Mouse (Mus musculus) C2C12 (cell line): ENCODE data around the gene Ncan. TPM values are rescaled to one million over a fixed set of nuclear protein-coding genes. Genes with fewer than 3 reads are reported as not detected.

Experiments used
- H3K27me3 ChIP-seq: one replicate; pipeline ENCODE4 v1.6.1; 2011; ENCODE audit not compliant: control insufficient read depth, insufficient read depth, insufficient read length
- H3K36me3 ChIP-seq: one replicate; pipeline ENCODE4 v1.6.1; 2011; ENCODE audit not compliant: control insufficient read depth, insufficient read depth
- H3K4me3 ChIP-seq: one replicate; pipeline ENCODE4 v1.5.1; 2011; ENCODE audit warnings: mild to moderate bottlenecking, control low read depth; ENCODE audit not compliant: poor library complexity, insufficient read depth, severe bottlenecking
- H3K79me2 ChIP-seq: one replicate; pipeline ENCODE4 v1.6.1; 2011; ENCODE audit not compliant: control insufficient read depth, insufficient read depth
- H3K79me3 ChIP-seq: one replicate; pipeline ENCODE4 v1.6.1; 2011; ENCODE audit warnings: low read depth, control low read depth
- H3ac ChIP-seq: one replicate; pipeline ENCODE3; 2011; ENCODE audit warnings: low read depth; ENCODE audit not compliant: control insufficient read depth, insufficient read length
- CEBPB ChIP-seq: IDR thresholded peaks from one replicate; pipeline ENCODE4 v1.6.1; 2011; ENCODE audit warnings: low read depth, mild to moderate bottlenecking, control low read depth, moderate library complexity
- CTCF ChIP-seq: IDR thresholded peaks from one replicate; pipeline ENCODE4 v1.5.1; 2011; ENCODE audit not compliant: control insufficient read depth, insufficient read depth, insufficient read length
- FOSL1 ChIP-seq: IDR thresholded peaks from one replicate; pipeline ENCODE4 v1.8.0; 2011; ENCODE audit warnings: mild to moderate bottlenecking, low read length; ENCODE audit not compliant: poor library complexity, insufficient read depth, severe bottlenecking
- MAX ChIP-seq: IDR thresholded peaks from one replicate; pipeline ENCODE4 v1.6.1; 2011; ENCODE audit warnings: mild to moderate bottlenecking, control low read depth
- MYOD1 ChIP-seq: IDR thresholded peaks from one replicate; pipeline ENCODE4 v1.6.1; 2011; ENCODE audit warnings: low read depth; ENCODE audit not compliant: control insufficient read depth, insufficient read length
- MYOG ChIP-seq: IDR thresholded peaks from one replicate; pipeline ENCODE4 v1.6.1; 2011; ENCODE audit not compliant: control insufficient read depth, insufficient read length; ENCODE audit errors: extremely low read depth
- USF1 ChIP-seq: IDR thresholded peaks from one replicate; pipeline ENCODE4 v1.6.1; 2011; ENCODE audit warnings: low read depth, mild to moderate bottlenecking, control low read depth, moderate library complexity
- polyA plus RNA-seq: library from polyadenylated mRNA; unstranded; fragments of >200 nt; fragmentation: generic; extraction: Trizol; gene quantifications from one replicate; pipeline ENCODE4 v1.2.1, GENCODE M21; 2012; ENCODE audit warnings: missing spikeins

Ncan gene
- polyA plus RNA-seq, 1 experiment: not detected

DNA sequence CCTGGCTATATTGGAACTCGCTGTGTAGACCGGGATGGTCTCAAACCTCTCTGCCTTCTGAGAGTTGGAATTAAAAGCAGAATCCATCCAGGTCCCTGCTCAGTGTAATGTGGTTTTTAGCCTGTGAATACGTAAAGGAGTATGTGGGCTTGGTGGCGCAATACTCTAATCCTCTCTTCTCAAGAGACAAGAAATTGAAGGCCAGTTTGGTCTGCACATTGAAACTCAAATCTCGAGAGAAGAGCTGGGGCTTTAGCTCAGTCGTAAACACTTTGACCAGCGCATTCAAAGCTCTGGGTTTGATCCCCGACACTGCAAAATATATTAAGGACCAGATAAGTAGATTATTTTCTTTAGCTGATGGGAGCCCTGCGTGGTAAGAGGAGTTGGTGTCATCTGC lies 19.3 kb upstream of the Ncan start:
- peak overlapping the region; percentile 78 for H3K4me3 ChIP-seq
- peaks cover 3% of the 10 kb centered on the region for H3K36me3 ChIP-seq
- H3K27me3 ChIP-seq: no peaks in the 10 kb centered on the region
- TF ChIP-seq FOSL1 (no peak), MAX (no peak), MYOD1 (no peak), MYOG (no peak), CTCF (no peak), CEBPB (no peak), USF1 (no peak)
- H3K79me2 ChIP-seq: peaks cover 13% of the 10 kb centered on the region
- H3K79me3 ChIP-seq: peaks cover 7% of the 10 kb centered on the region
- peak overlapping the region; percentile 93 for H3ac ChIP-seq

DNA sequence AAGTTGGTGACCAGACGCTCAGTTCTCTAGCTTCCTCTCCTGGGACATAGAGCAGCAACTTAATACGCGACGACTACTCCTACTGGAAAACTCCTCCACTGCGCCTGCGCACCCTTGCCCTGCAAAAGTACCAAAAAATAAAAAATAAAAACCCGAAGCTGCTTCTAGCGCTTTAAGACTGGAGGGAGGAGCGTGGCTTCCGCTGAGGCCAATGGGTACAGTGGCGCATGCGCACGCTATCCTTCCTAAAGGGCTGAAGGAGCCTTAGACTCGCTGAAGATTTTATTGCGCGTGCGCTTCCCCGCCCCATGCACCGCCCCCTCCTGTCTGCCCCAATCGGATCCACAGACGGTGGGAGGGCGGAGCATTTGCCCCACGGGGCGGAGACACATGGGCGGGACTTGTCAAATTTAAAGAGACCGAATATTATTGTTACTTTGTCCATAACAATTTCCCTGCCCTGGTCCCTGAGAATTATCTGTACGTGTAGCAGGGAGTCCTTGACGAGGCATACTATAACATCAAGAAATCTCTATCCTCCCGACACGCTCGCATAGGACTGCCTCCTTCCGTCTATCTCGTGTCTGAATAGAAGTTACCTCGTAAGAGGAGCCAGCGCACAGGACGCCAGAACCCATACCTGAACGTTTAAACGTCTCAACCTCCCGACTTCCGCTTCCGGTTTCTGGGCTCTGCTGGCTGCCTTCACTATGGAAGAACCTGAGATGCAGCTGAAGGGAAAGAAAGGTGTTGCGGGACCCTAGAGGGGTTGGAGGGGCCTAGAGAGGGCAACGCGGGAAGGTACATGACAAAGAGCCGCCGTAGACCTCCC lies 18.6 kb upstream of the Ncan start, which contains the start of the genes Rfxank, Borcs8 and Mef2b:
Rfxank (minus strand) TSS at position 129 of the 832 bp plus-strand sequence.
Borcs8 (plus strand) TSS at position 474 of the 832 bp plus-strand sequence.
Mef2b (plus strand) TSS at position 686 of the 832 bp plus-strand sequence.
- peaks cover 7% of the 10 kb centered on the region for H3K79me3 ChIP-seq
- peaks cover 9% of the 10 kb centered on the region for H3K36me3 ChIP-seq

DNA sequence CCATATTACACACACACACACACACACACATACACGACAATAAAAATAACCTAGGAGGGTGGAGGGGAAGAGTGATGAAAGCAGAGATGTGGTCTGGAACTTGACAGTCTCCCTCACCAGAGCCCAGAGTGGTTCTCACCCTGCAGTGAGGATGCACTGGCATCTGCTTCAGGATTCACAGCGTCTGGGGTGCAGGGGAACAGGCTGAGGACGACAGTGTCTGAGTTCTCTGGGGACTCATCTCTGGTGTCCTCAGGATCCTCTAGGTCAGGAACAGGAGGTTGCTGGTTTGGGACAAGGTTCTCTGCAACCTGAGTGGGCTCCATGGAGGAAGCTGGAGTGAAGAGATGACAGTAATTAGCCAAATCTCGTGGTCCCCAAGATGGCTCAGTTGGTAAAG lies 17.2 kb upstream of the Ncan start:
- Histone ChIP-seq H3K4me3 (no peak overlapping the region), H3K27me3 (no peaks in the 10 kb centered on the region)

More for the DNA sequence above, 18.6 kb upstream of the Ncan start, which contains the start of the genes Rfxank, Borcs8 and Mef2b:
- no peaks in the 10 kb centered on the region for H3K27me3 ChIP-seq
- H3K4me3 ChIP-seq: peak within 1 kb of the TSS; percentile 78
- peaks cover 13% of the 10 kb centered on the region for H3K79me2 ChIP-seq
- H3ac ChIP-seq: peak within 1 kb of the TSS; percentile 93
- TF ChIP-seq USF1 (no peak), MAX (peak; percentile 43)

DNA sequence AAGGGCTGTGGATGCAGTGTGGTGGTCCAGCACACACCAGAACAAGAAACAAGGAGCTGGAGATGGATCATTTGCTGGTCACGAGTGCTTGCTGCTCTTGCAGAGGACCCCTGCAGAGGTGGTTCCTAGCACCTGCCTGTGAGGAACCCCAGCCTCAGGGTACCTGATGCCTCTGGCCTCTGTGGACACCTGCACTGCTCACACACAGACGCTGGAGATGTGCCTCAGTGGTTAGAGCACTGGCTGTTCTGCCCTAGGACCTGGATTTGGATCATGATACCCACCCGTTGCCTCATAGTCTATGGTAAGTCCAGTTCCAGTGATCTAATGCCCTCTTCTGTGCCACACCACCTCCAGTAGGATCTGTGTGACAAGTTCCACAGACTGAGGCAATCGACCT lies 15.9 kb upstream of the Ncan start:
- peaks cover 8% of the 10 kb centered on the region for H3K79me3 ChIP-seq
- peaks cover 32% of the 10 kb centered on the region for H3K79me2 ChIP-seq
- H3ac ChIP-seq: no peak overlapping the region
- no peak overlapping the region for H3K4me3 ChIP-seq
- H3K27me3 ChIP-seq: no peaks in the 10 kb centered on the region
- TF ChIP-seq CTCF: no peak
- no peak for TF ChIP-seq MYOG
- no peak for TF ChIP-seq MYOD1
- TF ChIP-seq USF1: no peak
- TF ChIP-seq CEBPB: no peak
- TF ChIP-seq MAX: no peak
- no peak for TF ChIP-seq FOSL1
- H3K36me3 ChIP-seq: peaks cover 9% of the 10 kb centered on the region

More for the DNA sequence above, 17.2 kb upstream of the Ncan start:
- TF ChIP-seq CTCF (no peak), CEBPB (no peak), FOSL1 (no peak), USF1 (no peak), MYOG (no peak), MAX (no peak), MYOD1 (no peak)
- H3K79me3 ChIP-seq: peaks cover 8% of the 10 kb centered on the region
- H3ac ChIP-seq: peak overlapping the region; percentile 40
- H3K36me3 ChIP-seq: peaks cover 9% of the 10 kb centered on the region
- peaks cover 19% of the 10 kb centered on the region for H3K79me2 ChIP-seq

DNA sequence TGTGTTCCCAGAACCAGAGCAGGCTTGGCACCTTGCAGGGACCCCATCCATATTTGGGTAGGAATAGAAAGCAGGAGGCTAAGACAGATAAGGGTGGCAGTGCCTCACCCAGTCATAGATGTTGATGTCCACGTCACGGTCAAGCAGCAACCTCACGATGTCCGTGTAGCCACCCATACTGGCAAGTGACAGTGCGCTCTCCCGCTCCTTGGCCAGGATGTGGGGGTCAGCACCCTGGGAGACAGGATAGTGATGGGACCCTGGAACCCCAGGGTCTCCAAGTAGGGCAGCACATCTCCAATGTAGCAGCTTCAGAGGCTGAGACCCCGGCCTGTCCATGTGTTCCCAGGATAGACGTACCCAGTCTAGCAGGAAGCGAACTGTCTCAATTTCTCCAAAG lies 14.3 kb upstream of the Ncan start:
- H3ac ChIP-seq: no peak overlapping the region
- H3K79me2 ChIP-seq: peaks cover 25% of the 10 kb centered on the region
- H3K36me3 ChIP-seq: peaks cover 9% of the 10 kb centered on the region
- TF ChIP-seq CEBPB (no peak), MAX (no peak), MYOG (no peak), CTCF (no peak), MYOD1 (no peak), FOSL1 (no peak), USF1 (no peak)
- peaks cover 6% of the 10 kb centered on the region for H3K79me3 ChIP-seq
- no peaks in the 10 kb centered on the region for H3K27me3 ChIP-seq
- H3K4me3 ChIP-seq: no peak overlapping the region

DNA sequence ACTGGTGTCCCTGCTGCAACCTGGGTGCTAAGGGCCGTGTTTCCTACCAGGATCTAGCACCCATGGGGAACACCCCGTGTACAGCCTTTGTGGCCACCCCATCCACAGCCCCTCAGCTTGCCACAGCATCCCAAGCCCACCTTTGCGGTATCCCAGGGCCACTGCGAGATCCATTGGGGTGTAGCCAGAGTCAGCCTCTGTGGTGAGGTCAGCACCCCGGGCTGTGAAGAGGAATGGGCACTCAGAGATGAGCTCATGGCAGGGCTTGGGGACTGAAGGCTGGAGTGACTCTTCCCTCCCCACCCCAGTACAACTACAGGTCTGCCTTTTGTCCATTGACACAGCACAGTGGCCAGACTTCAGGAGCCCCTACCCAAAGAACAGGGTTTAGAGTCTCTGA lies 13.4 kb upstream of the Ncan start:
- Histone ChIP-seq H3K4me3 (no peak overlapping the region), H3K79me2 (peaks cover 24% of the 10 kb centered on the region), H3K79me3 (peaks cover 5% of the 10 kb centered on the region), H3K27me3 (no peaks in the 10 kb centered on the region), H3K36me3 (peaks cover 9% of the 10 kb centered on the region), H3ac (no peak overlapping the region)
- TF ChIP-seq CEBPB: no peak
- TF ChIP-seq CTCF: no peak
- no peak for TF ChIP-seq MYOG
- no peak for TF ChIP-seq MAX
- TF ChIP-seq MYOD1: no peak
- TF ChIP-seq USF1: no peak
- no peak for TF ChIP-seq FOSL1
